Mouse (Mus musculus) CH12.LX (cell line): ENCODE results near the gene A830031A19Rik. TPM values are rescaled to one million over a fixed set of nuclear protein-coding genes. Genes with fewer than 3 reads are reported as not detected.

ENCODE experiments used
- DNase-seq: peaks from one replicate; pipeline ENCODE4 v3.0.0-alpha.2; 2013; ENCODE audit errors: extremely low read depth
- H3K27ac ChIP-seq: 2 replicates; pipeline ENCODE4 v1.5.1; 2012; ENCODE audit warnings: low read depth, mild to moderate bottlenecking, control low read depth, moderate library complexity; ENCODE audit not compliant: insufficient read depth
- H3K27me3 ChIP-seq: replicated peaks from 2 replicates; pipeline ENCODE3; 2012; ENCODE audit warnings: inconsistent platforms
- H3K36me3 ChIP-seq, 2 experiments: replicated peaks in 1 of 2; 2 replicates each; pipeline versions ENCODE3 to v1.6.1; 2012; ENCODE audit warnings: inconsistent platforms in 1 of 2, low read length in 1 of 2, mild to moderate bottlenecking in 1 of 2, mixed read lengths in 1 of 2, moderate library complexity in 1 of 2; ENCODE audit not compliant: control insufficient read depth in 1 of 2, insufficient read depth in 1 of 2
- H3K4me1 ChIP-seq, 2 experiments: 2 replicates each; pipeline ENCODE4 v1.6.1; 2012; ENCODE audit warnings: inconsistent platforms in 1 of 2, moderate library complexity in 1 of 2; ENCODE audit not compliant: insufficient read depth in 2 of 2, control insufficient read depth in 1 of 2
- H3K4me2 ChIP-seq: 2 replicates; pipeline ENCODE4 v1.6.1; 2012; ENCODE audit warnings: low read depth, mild to moderate bottlenecking, control low read depth; ENCODE audit not compliant: poor library complexity, insufficient read depth, severe bottlenecking
- H3K4me3 ChIP-seq, 3 experiments: fragments of 150-350 bp in 1 of 3; sonication (generic) in 1 of 3; replicated peaks in 1 of 3; 2 replicates each; pipeline versions ENCODE3 to v1.5.1; 2011 to 2012; ENCODE audit warnings: low read depth in 2 of 3, low read length in 2 of 3, mild to moderate bottlenecking in 2 of 3, moderate library complexity in 2 of 3, control low read depth in 1 of 3, improper control_type of control experiment in 1 of 3, inconsistent platforms in 1 of 3, mixed read lengths in 1 of 3; ENCODE audit not compliant: poor library complexity in 1 of 3
- H3K79me2 ChIP-seq: replicated peaks from 2 replicates; pipeline ENCODE4 v1.6.1; 2012; ENCODE audit warnings: mild to moderate bottlenecking, moderate library complexity; ENCODE audit not compliant: control insufficient read depth, poor library complexity, insufficient read depth, severe bottlenecking; ENCODE audit errors: extremely low read depth
- H3K9ac ChIP-seq: 2 replicates; pipeline ENCODE4 v1.6.1; 2012; ENCODE audit warnings: low read depth, mild to moderate bottlenecking, control low read depth, moderate library complexity; ENCODE audit not compliant: insufficient read depth
- H3K9me3 ChIP-seq: replicated peaks from 2 replicates; pipeline ENCODE3; 2012; ENCODE audit warnings: low read length, inconsistent platforms, mixed read lengths
- BHLHE40 ChIP-seq: IDR thresholded peaks from 2 replicates; pipeline ENCODE4 v1.6.1; 2011; ENCODE audit warnings: mild to moderate bottlenecking, low read depth, low read length, improper control_type of control experiment
- CTCF ChIP-seq, 2 experiments: IDR thresholded peaks in 1 of 2; conservative IDR thresholded peaks in 1 of 2; 2 replicates each; pipeline ENCODE4 v1.5.1; 2011 to 2012; ENCODE audit warnings: low read depth in 2 of 2, low read length in 2 of 2, improper control_type of control experiment in 1 of 2, inconsistent platforms in 1 of 2, mild to moderate bottlenecking in 1 of 2, moderate library complexity in 1 of 2
- HCFC1 ChIP-seq: IDR thresholded peaks from 2 replicates; pipeline ENCODE4 v1.6.1; 2012; ENCODE audit warnings: low read depth, mild to moderate bottlenecking, inconsistent platforms, low read length, improper control_type of control experiment
- MAFK ChIP-seq: IDR thresholded peaks from 2 replicates; pipeline ENCODE4 v1.6.1; 2011; ENCODE audit warnings: low read length, improper control_type of control experiment; ENCODE audit not compliant: insufficient replicate concordance
- NELFE ChIP-seq: IDR thresholded peaks from 2 replicates; pipeline ENCODE4 v1.6.1; 2011; ENCODE audit warnings: low read depth, low read length, improper control_type of control experiment
- PAX5 ChIP-seq: IDR thresholded peaks from 2 replicates; pipeline ENCODE4 v1.6.1; 2012; ENCODE audit warnings: low read length, inconsistent platforms, mixed read lengths
- RAD21 ChIP-seq: IDR thresholded peaks from 2 replicates; pipeline ENCODE4 v1.6.1; 2011; ENCODE audit warnings: low read depth, mild to moderate bottlenecking, low read length, improper control_type of control experiment, moderate library complexity
- SIN3A ChIP-seq: IDR thresholded peaks from 2 replicates; pipeline ENCODE4 v1.6.1; 2012; ENCODE audit warnings: low read length, improper control_type of control experiment, inconsistent platforms
- SMC3 ChIP-seq: IDR thresholded peaks from 2 replicates; pipeline ENCODE4 v1.6.1; 2011; ENCODE audit warnings: low read depth, low read length, improper control_type of control experiment
- TBP ChIP-seq: conservative IDR thresholded peaks from 2 replicates; pipeline ENCODE4 v1.6.1; 2011; ENCODE audit warnings: low read depth, low read length, improper control_type of control experiment
- USF1 ChIP-seq: IDR thresholded peaks from 2 replicates; pipeline ENCODE4 v1.6.1; 2014; ENCODE audit warnings: low read depth, mild to moderate bottlenecking, inconsistent platforms, low read length, improper control_type of control experiment
- USF2 ChIP-seq: conservative IDR thresholded peaks from 2 replicates; pipeline ENCODE4 v1.6.1; 2011; ENCODE audit warnings: low read depth, low read length, improper control_type of control experiment
- ZC3H11A ChIP-seq: IDR thresholded peaks from 2 replicates; pipeline ENCODE4 v1.6.1; 2012; ENCODE audit warnings: low read depth, mild to moderate bottlenecking, inconsistent platforms, low read length, improper control_type of control experiment
- ZKSCAN1 ChIP-seq: IDR thresholded peaks from 2 replicates; pipeline ENCODE4 v1.6.1; 2012; ENCODE audit warnings: low read depth, inconsistent platforms, low read length, improper control_type of control experiment, borderline replicate concordance
- ZMIZ1 ChIP-seq: IDR thresholded peaks from 2 replicates; pipeline ENCODE4 v1.6.1; 2012; ENCODE audit warnings: low read depth, mild to moderate bottlenecking, inconsistent platforms, low read length, improper control_type of control experiment
- ZNF384 ChIP-seq: IDR thresholded peaks from 2 replicates; pipeline ENCODE4 v1.6.1; 2012; ENCODE audit warnings: low read depth, low read length, improper control_type of control experiment, inconsistent platforms
- dilution Hi-C: fragments of 300-500 bp; cut with MboI; formaldehyde crosslinking; loops from 2 replicates; pipeline ENCODE4 v1.14.3; 2020; ENCODE audit warnings: low sequenced_read_pairs; ENCODE audit not compliant: extremely low pct_unique_long_range_greater_than_20kb, extremely low pct_ligation_motif_present
- in situ Hi-C: fragments of 300-500 bp; cut with MboI; formaldehyde crosslinking; loops from 3 replicates; pipeline ENCODE4 v1.14.3; 2019; ENCODE audit warnings: low sequenced_read_pairs, low pct_ligation_motif_present, low pct_unique_long_range_greater_than_20kb, mixed read lengths
- polyA plus RNA-seq: library from polyadenylated mRNA; unstranded; fragments of >175 nt; gene quantifications from 2 replicates; pipeline ENCODE4 v1.2.1, GENCODE M21; 2012; ENCODE audit warnings: low read depth; ENCODE audit not compliant: insufficient read length
- total RNA-seq, 2 experiments: library from RNA; depleted of rRNA; stranded (reverse); fragments of 300-350 nt in 1 of 2; fragments of >200 nt in 1 of 2; gene quantifications; 2 replicates each; pipeline ENCODE4 v1.2.3; 2012 to 2014

Gene A830031A19Rik
- total and polyA plus RNA-seq, 3 experiments, result not detected

DNA sequence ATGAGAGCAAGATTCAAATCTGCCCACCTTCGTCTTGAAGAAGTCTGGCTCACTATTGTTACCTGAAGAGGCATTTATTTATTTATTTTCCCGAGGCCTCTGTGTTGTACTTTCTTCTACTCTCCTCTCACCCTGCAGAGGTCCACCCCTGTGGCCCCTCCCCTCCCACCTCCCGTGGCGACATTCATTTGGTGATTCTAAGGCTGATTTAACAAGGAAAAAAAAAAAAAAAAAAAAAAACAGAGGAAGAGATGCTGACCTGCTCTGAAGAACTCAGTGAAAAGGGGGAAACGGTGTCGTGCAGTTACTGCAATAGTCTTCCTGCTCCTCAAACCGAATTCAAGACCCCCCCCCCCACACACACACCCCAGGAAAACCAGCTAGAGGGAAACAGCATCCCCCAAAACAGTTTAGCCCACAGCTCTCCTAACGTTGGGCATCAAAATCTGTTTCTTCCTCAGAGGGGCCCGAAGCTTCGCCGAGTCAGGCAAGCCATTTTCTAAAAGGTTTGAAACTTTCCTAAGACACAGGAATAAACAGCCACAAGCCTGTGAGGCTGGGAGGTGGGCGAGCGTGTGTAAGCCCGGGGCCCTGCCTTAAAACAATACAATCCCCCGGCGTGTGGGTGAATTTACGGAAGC, 752 bp upstream of the A830031A19Rik start:
- TF ChIP-seq NELFE, result no peak
- no peak for TF ChIP-seq ZC3H11A
- peak; percentile 72 for TF ChIP-seq ZNF384
- Histone ChIP-seq H3K4me3 (peak overlapping the region; percentile 47 to 76 (median 51)), H3K9ac (no peak overlapping the region; the same call in 1 of the 2 replicates), H3K9me3 (no peaks in the 10 kb centered on the region), H3K27me3 (no peaks in the 10 kb centered on the region), H3K79me2 (no peaks in the 10 kb centered on the region), H3K4me1 (peaks cover 0 to 6% of the 10 kb centered on the region in 2 experiments; a peak in 2 of 4 replicates), H3K36me3 (no peaks in the 10 kb centered on the region), H3K4me2 (peak overlapping the region; percentile 98), H3K27ac (no peak overlapping the region)
- in situ Hi-C loops (no loop called here), dilution Hi-C loops (no loop called here)
- DNase-seq, result no peak

- Histone ChIP-seq H3K4me2 (no peak overlapping the region), H3K4me1 (peaks cover 0 to 6% of the 10 kb centered on the region in 2 experiments; a peak in 2 of 4 replicates), H3K4me3 (no peak overlapping the region), H3K27ac (no peak overlapping the region)
- dilution Hi-C loops, result no loop called here
- TF ChIP-seq USF1 (no peak), ZKSCAN1 (no peak), PAX5 (no peak), BHLHE40 (no peak), SIN3A (no peak), ZMIZ1 (no peak), CTCF (conservative IDR thresholded peaks at IDR 0.05 in 1 of 2, IDR thresholded peaks at IDR 0.05 in 1 of 2; ENCODE audit: low read depth in 2 of 2, low read length in 2 of 2) (no peak), HCFC1 (no peak), ZNF384 (no peak)
- TF ChIP-seq, all 38 proteins: peak for 0
- H3K9me3 ChIP-seq, result no peaks in the 10 kb centered on the region
- no peaks in the 10 kb centered on the region for H3K36me3 ChIP-seq
- DNase-seq, result no peak
- no peaks in the 10 kb centered on the region for H3K27me3 ChIP-seq
- no peak overlapping the region for H3K9ac ChIP-seq
- in situ Hi-C loops, result loop anchor here (25.0 kb wide), 1 partner anchor 1238 kb away; no protein-coding TSS in a partner anchor
- H3K79me2 ChIP-seq, result no peaks in the 10 kb centered on the region
These were observed 748 bp downstream of the A830031A19Rik start for GRCm38 (mm10) chr11:24074021-24074591.

DNA sequence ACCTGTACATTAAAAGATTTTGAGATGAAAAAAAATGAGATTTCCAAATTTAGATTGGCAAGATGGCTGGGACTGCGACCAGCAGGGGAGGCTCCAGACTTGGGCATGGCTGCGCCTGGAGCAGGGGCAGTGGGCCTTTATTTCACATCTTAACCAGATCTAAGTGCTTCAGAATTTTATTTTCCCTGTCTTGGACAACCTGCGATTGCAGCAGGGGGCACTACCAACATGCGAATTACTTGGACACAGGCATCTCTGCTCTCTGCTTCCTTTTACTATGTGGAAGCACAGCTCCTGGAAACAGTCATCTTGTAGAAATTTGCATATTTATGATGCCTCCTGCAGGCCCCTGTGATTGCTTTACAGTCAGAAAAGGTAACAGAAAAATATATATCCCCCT, 9.5 kb downstream of the A830031A19Rik start:
- in situ Hi-C loops, result loop anchor here (25.0 kb wide), 1 partner anchor 1247 kb away; no protein-coding TSS in a partner anchor
- H3K9ac ChIP-seq, result no peak overlapping the region
- H3K27me3 ChIP-seq, result peaks cover 2% of the 10 kb centered on the region
- H3K36me3 ChIP-seq, result no peaks in the 10 kb centered on the region
- H3K27ac ChIP-seq, result no peak overlapping the region
- no peaks in the 10 kb centered on the region for H3K79me2 ChIP-seq
- DNase-seq, result peak; percentile 70
- peaks cover 2 to 4% of the 10 kb centered on the region in 2 experiments for H3K4me1 ChIP-seq
- dilution Hi-C loops, result no loop called here
- TF ChIP-seq MAFK (no peak), CTCF (conservative IDR thresholded peaks at IDR 0.05 in 1 of 2, IDR thresholded peaks at IDR 0.05 in 1 of 2; ENCODE audit: low read depth in 2 of 2, low read length in 2 of 2) (peak in 1 of 2 experiments; percentile 68; a peak in 2 of 4 replicates), USF2 (no peak), TBP (no peak), RAD21 (peak; percentile 78), SMC3 (peak; percentile 49)
- no peaks in the 10 kb centered on the region for H3K9me3 ChIP-seq
- H3K4me2 ChIP-seq, result no peak overlapping the region
- H3K4me3 ChIP-seq, result no peak overlapping the region
